19 mouse cellular contexts compared by ENCODE assay signal in genomic region chrX:152222226-152222625, GRCm38 (mm10). TPM values are rescaled to one million over a fixed set of nuclear protein-coding genes. Genes with fewer than 3 reads are reported as not detected.
A peak's percentile ranks its signal among the peaks of the same experiment; 100 is the strongest.
DNase-seq lines count a peak whose midpoint lies in the region; ATAC-seq and TF ChIP-seq lines count a peak whose summit lies in the region.
"Had no signal": no experiment of that assay in that cellular context is flagged by ENCODE, and none has a peak within 500 bp of the region (broad histone marks: within the 10 kb centered on the region; RNA-seq: fewer than 3 reads in every experiment).

No protein-coding gene starts in this region.

- no peak for ATAC-seq in midbrain, embryonic 16.5 days
- ATAC-seq: activated CD4-positive, CD25-positive, alpha-beta regulatory T cell, adult 4 months; forebrain, postnatal 0 days; hindbrain, postnatal 0 days; Patski had no signal

- H3K36me3 ChIP-seq in midbrain, embryonic 16.5 days (ENCODE audit: control insufficient read depth, insufficient read depth, low read length), result no peaks in the 10 kb centered on the region
- no peaks in the 10 kb centered on the region for H3K36me3 ChIP-seq in limb, embryonic 10.5 days
- H3K36me3 ChIP-seq: embryonic facial prominence, embryonic 12.5 days had no signal

- no peaks in the 10 kb centered on the region for H3K27me3 ChIP-seq in cerebellum, adult 2 months (ENCODE audit: control insufficient read depth, insufficient read depth, low read length)
- H3K27me3 ChIP-seq in midbrain, embryonic 16.5 days (ENCODE audit: control insufficient read depth, insufficient read depth, low read depth, low read length), result peaks cover 43% of the 10 kb centered on the region
- H3K27me3 ChIP-seq in limb, embryonic 10.5 days (ENCODE audit: low read depth, poor library complexity, severe bottlenecking), result peaks cover 100% of the 10 kb centered on the region
- H3K27me3 ChIP-seq: CH12.LX had no signal

- H3K9ac ChIP-seq in midbrain, embryonic 16.5 days (ENCODE audit: low read depth, low read length), result no peak overlapping the region
- H3K9ac ChIP-seq: embryonic facial prominence, embryonic 12.5 days; forebrain, postnatal 0 days; hindbrain, embryonic 13.5 days had no signal

- H3K9me3 ChIP-seq in midbrain, embryonic 16.5 days (replicated peaks; ENCODE audit: control insufficient read depth, low read length, poor library complexity, severe bottlenecking), result no peaks in the 10 kb centered on the region
- H3K9me3 ChIP-seq in limb, embryonic 10.5 days (replicated peaks), result no peaks in the 10 kb centered on the region
- H3K9me3 ChIP-seq: embryonic facial prominence, embryonic 12.5 days; hindbrain, embryonic 13.5 days had no signal

- H3K4me3 ChIP-seq in cerebellum, adult 2 months (replicated peaks; ENCODE audit: insufficient read depth, low read depth, low read length), result no peak overlapping the region
- H3K4me3 ChIP-seq in midbrain, embryonic 16.5 days (ENCODE audit: low read depth, low read length), result no peak overlapping the region
- no peak overlapping the region for H3K4me3 ChIP-seq in limb, embryonic 10.5 days
- H3K4me3 ChIP-seq: embryonic facial prominence, embryonic 12.5 days; gastrocnemius, adult 2 months; hindbrain, embryonic 13.5 days had no signal

- TF ChIP-seq CTCF in cerebellum, adult 2 months (IDR thresholded peaks at IDR 0.05; ENCODE audit: borderline replicate concordance, insufficient read depth, low read depth, low read length), result no peak

- H3K4me1 ChIP-seq in cerebellum, adult 2 months (ENCODE audit: control insufficient read depth, insufficient read depth, low read length), result peaks cover 12% of the 10 kb centered on the region
- no peaks in the 10 kb centered on the region for H3K4me1 ChIP-seq in midbrain, embryonic 16.5 days (ENCODE audit: control insufficient read depth, insufficient read depth, low read length)
- H3K4me1 ChIP-seq in limb, embryonic 10.5 days, result no peaks in the 10 kb centered on the region
- H3K4me1 ChIP-seq: embryonic facial prominence, embryonic 12.5 days; hindbrain, embryonic 13.5 days had no signal

- DNase-seq in right cerebral cortex, postnatal 14 days, result peak; percentile 4
- no peak for DNase-seq in right cerebral cortex, postnatal 25 days
- peak; percentile 58 to 60 for DNase-seq in cerebellum, adult 2 months
- peak; percentile 41 to 54 for DNase-seq in cerebellum, postnatal 25 days
- no peak for DNase-seq in limb, embryonic 10.5 days (ENCODE audit: low spot score)
- DNase-seq: adrenal gland, postnatal 14 days; forebrain, postnatal 0 days; gastrocnemius, adult 2 months; gastrocnemius, postnatal 25 days; heart, postnatal 10 days; heart, postnatal 4 days; kidney, adult 11 months had no signal

- 15% methylated on average over 9 of the region's 9 CpGs for WGBS in cerebellum, adult 2 months
- 68% methylated on average over 9 of the region's 9 CpGs for WGBS in midbrain, embryonic 16.5 days
- WGBS in limb, embryonic 10.5 days, result 45% methylated on average over 9 of the region's 9 CpGs

- TF ChIP-seq POLR2A in cerebellum, adult 2 months (IDR thresholded peaks at IDR 0.05; ENCODE audit: borderline replicate concordance, insufficient read depth, low read length), result no peak

- no peak overlapping the region for H3K4me2 ChIP-seq in midbrain, embryonic 16.5 days (ENCODE audit: low read length)
- H3K4me2 ChIP-seq: embryonic facial prominence, embryonic 12.5 days; hindbrain, embryonic 13.5 days had no signal

- peak overlapping the region; percentile 24; the same call in 1 of the 2 replicates for H3K27ac ChIP-seq in cerebellum, adult 2 months (ENCODE audit: insufficient read depth, low read length)
- H3K27ac ChIP-seq in midbrain, embryonic 16.5 days (ENCODE audit: low read length), result no peak overlapping the region
- H3K27ac ChIP-seq in limb, embryonic 10.5 days, result no peak overlapping the region
- H3K27ac ChIP-seq: embryonic facial prominence, embryonic 12.5 days; gastrocnemius, adult 2 months; hindbrain, embryonic 13.5 days; hindbrain, postnatal 0 days had no signal

RNA-seq across cellular contexts. Expression of gene Kdm5c, which starts 10.6 kb away (rescaled TPM):
- 32.0 and 45.3 TPM in 2 replicates for polyA plus RNA-seq in cerebellum, adult 2 months (2012; rRNA removed)
- polyA plus RNA-seq in midbrain, embryonic 16.5 days (2015; fragmentation: Nextera tagmentation; extraction: Ambion mirVana), result 33.4 and 36.6 TPM in 2 replicates
- 67.1 and 70.5 TPM in 2 replicates for polyA plus RNA-seq in limb, embryonic 10.5 days (2016; fragmentation: Nextera tagmentation; extraction: Ambion mirVana)

Comparison
In these comparisons a context has a peak if more than half of its experiments do, and no peak if none do; other contexts are left out.
1. DNase-seq: peak in right cerebral cortex, postnatal 14 days (single experiment), cerebellum, adult 2 months (2 of 2) and cerebellum, postnatal 25 days (2 of 2); none in right cerebral cortex, postnatal 25 days (single experiment) and limb, embryonic 10.5 days (single experiment).